Mouse (Mus musculus) adrenal gland, postnatal 4 days (tissue): ENCODE results near the gene 1700029J07Rik. TPM values are rescaled to one million over a fixed set of nuclear protein-coding genes. Genes with fewer than 3 reads are reported as not detected.

Experiments used
- DNase-seq, 2 experiments: peaks; one replicate each; pipeline ENCODE4 v3.0.0; 2021 to 2022; ENCODE audit warnings: low spot score in 2 of 2, mixed read lengths in 2 of 2
- long read RNA-seq, 2 experiments: library from polyadenylated mRNA; stranded (forward); transcript quantifications; one replicate each; pipeline ENCODE4 v2.0.0; 2021
- total RNA-seq, 2 experiments: library from RNA; stranded (reverse); gene quantifications; 2 replicates each; pipeline ENCODE4 v1.2.3; 2021

Gene 1700029J07Rik
- total RNA-seq = 1 to 10 TPM; 3.6 to 3.9 TPM
- long read RNA-seq, experiment 1, partial matches to known transcripts = 0 of 3 reads
- long read RNA-seq, experiment 1, other reads (novel, unspliced or antisense) = 1 of 3 reads
- long read RNA-seq, experiment 2, partial matches to known transcripts = 1 of 6 reads
- long read RNA-seq, experiment 2, other reads (novel, unspliced or antisense) = 0 of 6 reads

GRCm38 (mm10) chr8:45975126-45975836 is at the start of gene 1700029J07Rik, which contains the start of gene Ufsp2:
1700029J07Rik (minus strand) TSS chr8:45975252.
Ufsp2 (plus strand) TSS chr8:45975528.
- DNase-seq = peak; percentile 91 to 92

- no peak for DNase-seq
Measured at GRCm38 (mm10) chr8:46024392-46024791, 49.3 kb upstream of the 1700029J07Rik start.

GRCm38 (mm10) chr8:46022758-46023157 is 47.7 kb upstream of the 1700029J07Rik start:
- DNase-seq = no peak

GRCm38 (mm10) chr8:46022203-46022602 is 47.2 kb upstream of the 1700029J07Rik start:
- no peak for DNase-seq

- DNase-seq = no peak
Measured at GRCm38 (mm10) chr8:46010746-46011680, 36.0 kb upstream of the 1700029J07Rik start.

GRCm38 (mm10) chr8:46010306-46010705 is 35.3 kb upstream of the 1700029J07Rik start:
- DNase-seq = no peak

- DNase-seq = no peak
Measured at GRCm38 (mm10) chr8:46007050-46007672, 32.1 kb upstream of the 1700029J07Rik start.

- no peak for DNase-seq
Measured at GRCm38 (mm10) chr8:46005596-46005995, 30.5 kb upstream of the 1700029J07Rik start, which contains the start of gene Ankrd37. Ankrd37 (minus strand) TSS chr8:46005707.

GRCm38 (mm10) chr8:45999784-46000705 is 25.0 kb upstream of the 1700029J07Rik start:
- peak; percentile 96 to 98 for DNase-seq

- no peak for DNase-seq
Measured at GRCm38 (mm10) chr8:45999138-45999783, 24.2 kb upstream of the 1700029J07Rik start, which contains the start of gene Lrp2bp. Lrp2bp (plus strand) TSS chr8:45999303.

GRCm38 (mm10) chr8:45998228-45998627 is 23.2 kb upstream of the 1700029J07Rik start:
- DNase-seq = no peak

- DNase-seq = no peak
Measured at GRCm38 (mm10) chr8:45995576-45995975, 20.5 kb upstream of the 1700029J07Rik start.

- DNase-seq = no peak
Measured at GRCm38 (mm10) chr8:45994111-45994510, 19.1 kb upstream of the 1700029J07Rik start.

GRCm38 (mm10) chr8:45990631-45991310 is 15.7 kb upstream of the 1700029J07Rik start:
- DNase-seq = no peak

GRCm38 (mm10) chr8:45988189-45988588 is 13.1 kb upstream of the 1700029J07Rik start:
- no peak for DNase-seq

GRCm38 (mm10) chr8:45986665-45987064 is 11.6 kb upstream of the 1700029J07Rik start:
- no peak for DNase-seq

GRCm38 (mm10) chr8:45975837-45976468 is 901 bp upstream of the 1700029J07Rik start:
- no peak for DNase-seq

- no peak for DNase-seq
Measured at GRCm38 (mm10) chr8:45973988-45974505, 1.0 kb downstream of the 1700029J07Rik start.
